Mouse (Mus musculus) heart, embryonic 10.5 days (tissue): ENCODE measurements around the gene 4833420G17Rik. TPM values are rescaled to one million over a fixed set of nuclear protein-coding genes. Genes with fewer than 3 reads are reported as not detected.

Experiments
- DNase-seq: peaks from one replicate; pipeline ENCODE4 v3.0.0-alpha.2; 2017; ENCODE audit warnings: low spot score
- H3K27ac ChIP-seq: fragments of 300-500 bp; sonication (generic); 2 replicates; pipeline ENCODE4 v1.5.1; 2016; ENCODE audit warnings: mild to moderate bottlenecking
- H3K27me3 ChIP-seq: fragments of 300-500 bp; sonication (generic); 2 replicates; pipeline ENCODE4 v1.6.1; 2016; ENCODE audit warnings: mild to moderate bottlenecking; ENCODE audit not compliant: poor library complexity, insufficient read depth, severe bottlenecking
- H3K36me3 ChIP-seq: fragments of 300-500 bp; sonication (generic); 2 replicates; pipeline ENCODE4 v1.6.1; 2016; ENCODE audit warnings: mild to moderate bottlenecking, moderate library complexity
- H3K4me1 ChIP-seq: fragments of 300-500 bp; sonication (generic); 2 replicates; pipeline ENCODE4 v1.6.1; 2016; ENCODE audit warnings: mild to moderate bottlenecking
- H3K4me3 ChIP-seq: fragments of 300-500 bp; sonication (generic); 2 replicates; pipeline ENCODE4 v1.5.1; 2016; ENCODE audit warnings: mild to moderate bottlenecking, moderate library complexity
- H3K9me3 ChIP-seq: fragments of 300-500 bp; sonication (generic); 2 replicates; pipeline ENCODE4 v1.6.1; 2016; ENCODE audit warnings: mild to moderate bottlenecking, moderate library complexity
- WGBS: fragments of 180-500 bp; shearing (Covaris S2); methylation state at CpG from one replicate; pipeline ENCODE4 v1.1.7; 2016; 5-methylcytosine and 5-hydroxymethylcytosine counted together
- polyA plus RNA-seq: library from polyadenylated mRNA; unstranded; fragments of >200 nt; fragmentation: Nextera tagmentation; extraction: Ambion mirVana; gene quantifications from 2 replicates; pipeline ENCODE4 v1.2.1, GENCODE M21; 2016

Gene 4833420G17Rik
- polyA plus RNA-seq = 38.8 and 40.7 TPM in 2 replicates

GRCm38 (mm10) chr13:119462596-119463560, at the start of gene 4833420G17Rik:
TSS of gene 4833420G17Rik (plus strand) at chr13:119462768.
- peak within 1 kb of the TSS; percentile 88 for H3K27ac ChIP-seq
- 12% methylated on average over 57 of the region's 57 CpGs for WGBS
- H3K27me3 ChIP-seq = no peaks in the 10 kb centered on the region
- H3K4me3 ChIP-seq = peak within 1 kb of the TSS; percentile 77
- peaks cover 38% of the 10 kb centered on the region for H3K36me3 ChIP-seq
- DNase-seq = peak; percentile 95
- H3K4me1 ChIP-seq = peaks cover 13% of the 10 kb centered on the region
- H3K9me3 ChIP-seq = no peaks in the 10 kb centered on the region

GRCm38 (mm10) chr13:119413026-119413425, 49.5 kb upstream of the 4833420G17Rik start:
- Histone ChIP-seq H3K4me1 (peaks cover 9% of the 10 kb centered on the region; the same call in 1 of the 2 replicates), H3K9me3 (no peaks in the 10 kb centered on the region), H3K36me3 (no peaks in the 10 kb centered on the region), H3K27ac (no peak overlapping the region; the same call in 1 of the 2 replicates), H3K4me3 (no peak overlapping the region), H3K27me3 (no peaks in the 10 kb centered on the region)
- no peak for DNase-seq
- 9% methylated on average over 2 of the region's 2 CpGs for WGBS

GRCm38 (mm10) chr13:119418479-119418878, 44.1 kb upstream of the 4833420G17Rik start:
- Histone ChIP-seq H3K27me3 (no peaks in the 10 kb centered on the region), H3K27ac (no peak overlapping the region), H3K4me1 (no peaks in the 10 kb centered on the region), H3K36me3 (no peaks in the 10 kb centered on the region), H3K4me3 (no peak overlapping the region), H3K9me3 (no peaks in the 10 kb centered on the region)
- WGBS = 80% methylated on average over 3 of the region's 3 CpGs
- no peak for DNase-seq

GRCm38 (mm10) chr13:119430164-119430563, 32.4 kb upstream of the 4833420G17Rik start:
- peaks cover 29% of the 10 kb centered on the region; the same call in 1 of the 2 replicates for H3K36me3 ChIP-seq
- peak overlapping the region; percentile 98 for H3K4me3 ChIP-seq
- no peak for DNase-seq
- H3K4me1 ChIP-seq = no peaks in the 10 kb centered on the region
- H3K27ac ChIP-seq = peak overlapping the region; percentile 100
- 24% methylated on average over 8 of the region's 8 CpGs for WGBS
- H3K9me3 ChIP-seq = no peaks in the 10 kb centered on the region
- H3K27me3 ChIP-seq = no peaks in the 10 kb centered on the region

- no peak for DNase-seq
- Histone ChIP-seq H3K36me3 (peaks cover 39% of the 10 kb centered on the region), H3K9me3 (no peaks in the 10 kb centered on the region), H3K27me3 (no peaks in the 10 kb centered on the region), H3K27ac (no peak overlapping the region), H3K4me1 (no peaks in the 10 kb centered on the region), H3K4me3 (no peak overlapping the region)
- 86% methylated on average over 1 of the region's 1 CpGs for WGBS
Measured at GRCm38 (mm10) chr13:119432041-119432440, 30.5 kb upstream of the 4833420G17Rik start.

- no peak for DNase-seq
- H3K4me1 ChIP-seq = no peaks in the 10 kb centered on the region
- no peak overlapping the region for H3K27ac ChIP-seq
- 94% methylated on average over 7 of the region's 7 CpGs for WGBS
- peaks cover 56% of the 10 kb centered on the region for H3K36me3 ChIP-seq
- H3K27me3 ChIP-seq = no peaks in the 10 kb centered on the region
- no peak overlapping the region for H3K4me3 ChIP-seq
- no peaks in the 10 kb centered on the region for H3K9me3 ChIP-seq
Measured at GRCm38 (mm10) chr13:119434359-119434758, 28.2 kb upstream of the 4833420G17Rik start.

- DNase-seq = no peak
- no peaks in the 10 kb centered on the region for H3K27me3 ChIP-seq
- H3K4me1 ChIP-seq = no peaks in the 10 kb centered on the region
- H3K4me3 ChIP-seq = no peak overlapping the region
- 95% methylated on average over 1 of the region's 1 CpGs for WGBS
- no peak overlapping the region for H3K27ac ChIP-seq
- no peaks in the 10 kb centered on the region for H3K9me3 ChIP-seq
- peaks cover 88% of the 10 kb centered on the region for H3K36me3 ChIP-seq
Measured at GRCm38 (mm10) chr13:119442244-119442643, 20.3 kb upstream of the 4833420G17Rik start.

- H3K27ac ChIP-seq = no peak overlapping the region
- no peaks in the 10 kb centered on the region for H3K4me1 ChIP-seq
- DNase-seq = no peak
- WGBS = 92% methylated on average over 4 of the region's 4 CpGs
- H3K4me3 ChIP-seq = no peak overlapping the region
- no peaks in the 10 kb centered on the region for H3K9me3 ChIP-seq
- H3K36me3 ChIP-seq = peaks cover 79% of the 10 kb centered on the region
- H3K27me3 ChIP-seq = no peaks in the 10 kb centered on the region
Measured at GRCm38 (mm10) chr13:119453563-119453962, 9.0 kb upstream of the 4833420G17Rik start.

- no peak overlapping the region for H3K27ac ChIP-seq
- no peak overlapping the region for H3K4me3 ChIP-seq
- no peaks in the 10 kb centered on the region for H3K4me1 ChIP-seq
- peaks cover 73% of the 10 kb centered on the region for H3K36me3 ChIP-seq
- no peaks in the 10 kb centered on the region for H3K27me3 ChIP-seq
- no peak for DNase-seq
- H3K9me3 ChIP-seq = no peaks in the 10 kb centered on the region
Measured at GRCm38 (mm10) chr13:119455082-119455481, 7.5 kb upstream of the 4833420G17Rik start.

- no peak for DNase-seq
- no peak overlapping the region for H3K4me3 ChIP-seq
- no peaks in the 10 kb centered on the region for H3K27me3 ChIP-seq
- no peaks in the 10 kb centered on the region for H3K9me3 ChIP-seq
- WGBS = 92% methylated on average over 7 of the region's 7 CpGs
- no peaks in the 10 kb centered on the region for H3K4me1 ChIP-seq
- H3K36me3 ChIP-seq = peaks cover 60% of the 10 kb centered on the region
- no peak overlapping the region for H3K27ac ChIP-seq
Measured at GRCm38 (mm10) chr13:119456342-119456741, 6.2 kb upstream of the 4833420G17Rik start.

GRCm38 (mm10) chr13:119461900-119462595, 520 bp upstream of the 4833420G17Rik start:
- Histone ChIP-seq H3K4me1 (peaks cover 13% of the 10 kb centered on the region), H3K9me3 (no peaks in the 10 kb centered on the region), H3K4me3 (peak overlapping the region; percentile 77), H3K27ac (peak overlapping the region; percentile 88), H3K36me3 (peaks cover 36% of the 10 kb centered on the region), H3K27me3 (no peaks in the 10 kb centered on the region)
- WGBS = 13% methylated on average over 10 of the region's 10 CpGs
- no peak for DNase-seq

GRCm38 (mm10) chr13:119476631-119477030, 14.1 kb downstream of the 4833420G17Rik start:
- WGBS = 53% methylated on average over 9 of the region's 9 CpGs
- H3K36me3 ChIP-seq = peaks cover 87% of the 10 kb centered on the region
- no peak for DNase-seq
- H3K27ac ChIP-seq = no peak overlapping the region
- no peaks in the 10 kb centered on the region for H3K4me1 ChIP-seq
- no peaks in the 10 kb centered on the region for H3K27me3 ChIP-seq
- H3K9me3 ChIP-seq = no peaks in the 10 kb centered on the region
- H3K4me3 ChIP-seq = no peak overlapping the region

- no peaks in the 10 kb centered on the region for H3K27me3 ChIP-seq
- H3K27ac ChIP-seq = no peak overlapping the region
- H3K4me1 ChIP-seq = no peaks in the 10 kb centered on the region
- WGBS = 89% methylated on average over 2 of the region's 2 CpGs
- H3K9me3 ChIP-seq = no peaks in the 10 kb centered on the region
- H3K4me3 ChIP-seq = no peak overlapping the region
- no peak for DNase-seq
- peaks cover 83% of the 10 kb centered on the region for H3K36me3 ChIP-seq
Measured at GRCm38 (mm10) chr13:119477789-119478188, 15.2 kb downstream of the 4833420G17Rik start.
